Mouse (Mus musculus) spleen, adult 2 months (tissue): ENCODE data around the gene Tubg2. TPM values are rescaled to one million over a fixed set of nuclear protein-coding genes. Genes with fewer than 3 reads are reported as not detected.

Experiments
- DNase-seq, 2 experiments: peaks; one replicate each; pipeline versions ENCODE4 v3.0.0 to v3.0.0-alpha.2; 2012 to 2021; ENCODE audit warnings: low spot score in 2 of 2, low read depth in 1 of 2
- H3K27ac ChIP-seq: fragments of 200-500 bp; 2 replicates; pipeline ENCODE4 v1.5.1; 2012; ENCODE audit warnings: low read length, inconsistent platforms; ENCODE audit not compliant: insufficient read depth
- H3K27me3 ChIP-seq: fragments of 200-500 bp; 2 replicates; pipeline ENCODE4 v1.6.1; 2012; ENCODE audit warnings: mild to moderate bottlenecking, moderate library complexity, low read length, inconsistent platforms; ENCODE audit not compliant: control insufficient read depth, insufficient read depth
- H3K36me3 ChIP-seq: fragments of 200-500 bp; 2 replicates; pipeline ENCODE4 v1.6.1; 2012; ENCODE audit warnings: mild to moderate bottlenecking, low read length, inconsistent platforms; ENCODE audit not compliant: control insufficient read depth, insufficient read depth
- H3K4me1 ChIP-seq: fragments of 200-500 bp; 2 replicates; pipeline ENCODE4 v1.6.1; 2011; ENCODE audit warnings: inconsistent platforms; ENCODE audit not compliant: control insufficient read depth, insufficient read depth, insufficient read length
- H3K4me3 ChIP-seq: fragments of 200-500 bp; 2 replicates; pipeline ENCODE4 v1.5.1; 2011; ENCODE audit warnings: mild to moderate bottlenecking, inconsistent platforms; ENCODE audit not compliant: insufficient read depth, insufficient read length; ENCODE audit errors: extremely low read depth
- CTCF ChIP-seq: fragments of 200-500 bp; IDR thresholded peaks from 2 replicates; pipeline ENCODE4 v1.5.1; 2011; ENCODE audit warnings: mild to moderate bottlenecking, inconsistent platforms; ENCODE audit not compliant: insufficient read depth, insufficient read length, insufficient replicate concordance; ENCODE audit errors: extremely low read depth
- POLR2A ChIP-seq: fragments of 200-500 bp; IDR thresholded peaks from 2 replicates; pipeline ENCODE4 v1.6.1; 2011; ENCODE audit warnings: low read depth, low read length, inconsistent platforms
- WGBS: fragments of 180-500 bp; shearing (Covaris S2); methylation state at CpG from one replicate; pipeline ENCODE4 v1.1.7; 2018; 5-methylcytosine and 5-hydroxymethylcytosine counted together
- polyA plus RNA-seq: library from polyadenylated mRNA; depleted of rRNA; stranded (reverse); fragments of >200 nt; gene quantifications from 2 replicates; pipeline ENCODE4 v1.2.3, GENCODE M21; 2012

Tubg2 gene
- polyA plus RNA-seq, 1 experiment: 3.6 TPM

DNA sequence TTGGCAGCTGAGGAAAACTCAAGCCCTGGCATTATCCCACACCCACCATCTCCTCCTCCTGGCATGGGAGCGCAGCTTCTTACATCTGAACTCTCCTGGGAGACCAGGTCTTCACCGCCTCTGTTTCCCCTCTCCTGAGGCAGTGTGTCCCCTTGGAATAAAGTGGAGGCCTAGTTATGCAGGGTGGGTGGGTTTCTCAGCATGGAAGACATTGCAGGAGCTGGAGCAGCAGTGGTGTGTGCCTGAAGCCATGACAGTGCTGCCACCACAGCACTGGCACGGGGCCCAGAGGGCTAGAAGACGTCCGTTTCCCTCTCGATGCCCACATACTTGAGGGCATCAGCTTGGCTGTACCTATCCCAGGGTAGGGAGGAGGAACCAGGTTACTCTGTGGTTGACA, 36.9 kb downstream of the Tubg2 start:
- Histone ChIP-seq H3K27me3 (no peaks in the 10 kb centered on the region), H3K36me3 (peaks cover 7% of the 10 kb centered on the region), H3K4me1 (no peaks in the 10 kb centered on the region), H3K4me3 (no peak overlapping the region), H3K27ac (no peak overlapping the region)
- DNase-seq: no peak
- WGBS: 86% methylated on average over 6 of the region's 6 CpGs
- TF ChIP-seq CTCF (no peak), POLR2A (no peak)

DNA sequence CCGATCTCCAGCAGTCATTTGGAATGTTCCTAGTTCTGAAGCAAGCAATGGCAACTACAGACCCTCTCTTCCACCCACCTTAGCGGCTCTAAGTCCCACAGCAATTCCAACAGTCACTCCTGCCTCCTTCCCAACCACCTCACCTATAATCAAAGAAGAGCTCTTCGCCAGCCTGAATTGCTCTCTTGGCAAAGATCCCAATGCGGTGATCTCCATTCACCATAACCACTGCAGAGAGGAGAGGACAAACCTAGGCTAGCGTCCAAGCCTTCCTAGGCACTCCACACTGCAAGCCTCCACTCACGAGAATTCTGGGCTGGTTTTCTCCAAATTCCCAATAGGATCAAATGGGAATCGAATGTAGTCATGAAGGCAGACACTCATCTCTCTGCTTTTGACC, 37.4 kb downstream of the Tubg2 start:
- peaks cover 7% of the 10 kb centered on the region for H3K36me3 ChIP-seq

DNA sequence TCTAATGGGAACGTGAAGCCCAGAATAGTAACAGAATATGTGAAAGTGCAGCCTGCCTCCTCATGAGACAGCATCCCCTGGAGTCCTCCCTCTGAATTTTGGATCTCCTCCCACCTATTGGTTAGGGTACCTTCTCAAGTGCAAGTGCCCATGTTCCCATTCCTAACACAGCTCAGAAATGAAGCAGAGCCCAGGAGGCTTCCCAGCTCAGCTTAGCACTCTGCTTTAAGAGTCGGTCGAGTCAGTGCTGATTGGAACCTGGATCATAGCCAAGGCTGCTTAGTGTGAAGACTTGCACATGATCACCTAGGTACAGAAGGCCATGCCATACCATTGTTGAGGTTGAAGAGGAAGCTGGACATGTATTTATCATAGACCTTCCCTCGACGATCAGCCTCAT, 38.4 kb downstream of the Tubg2 start:
- no peak for TF ChIP-seq POLR2A
- TF ChIP-seq CTCF: no peak
- H3K36me3 ChIP-seq: peaks cover 14% of the 10 kb centered on the region

More for the DNA sequence above, 37.4 kb downstream of the Tubg2 start:
- Histone ChIP-seq H3K27ac (no peak overlapping the region), H3K4me1 (no peaks in the 10 kb centered on the region), H3K27me3 (no peaks in the 10 kb centered on the region), H3K4me3 (no peak overlapping the region)
- TF ChIP-seq POLR2A (no peak), CTCF (no peak)
- DNase-seq: no peak
- WGBS: 88% methylated on average over 7 of the region's 7 CpGs

DNA sequence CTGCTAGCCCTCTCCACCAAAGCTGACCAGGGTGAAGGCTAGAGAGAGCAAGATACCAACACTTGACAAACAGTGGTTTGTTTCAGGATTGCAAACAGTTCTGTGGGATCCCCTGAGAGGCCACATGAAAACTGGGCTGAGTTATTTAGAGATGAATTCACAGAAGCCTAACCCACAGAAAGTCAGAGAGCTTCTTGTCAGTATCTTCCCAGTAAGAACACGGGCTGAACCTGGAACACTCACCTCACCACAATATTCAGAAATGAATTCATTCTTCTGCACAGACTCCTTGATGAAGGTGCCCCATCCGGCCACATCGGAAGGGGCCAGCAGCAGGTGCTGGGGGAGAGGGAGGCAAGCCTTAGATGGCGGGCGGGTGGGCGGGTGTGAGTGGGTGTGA, 38.9 kb downstream of the Tubg2 start:
- Histone ChIP-seq H3K27me3 (no peaks in the 10 kb centered on the region), H3K36me3 (peaks cover 16% of the 10 kb centered on the region), H3K4me3 (no peak overlapping the region), H3K27ac (no peak overlapping the region), H3K4me1 (no peaks in the 10 kb centered on the region)
- TF ChIP-seq POLR2A (no peak), CTCF (no peak)
- WGBS: 74% methylated on average over 6 of the region's 6 CpGs
- no peak for DNase-seq

More for the DNA sequence above, 38.4 kb downstream of the Tubg2 start:
- no peaks in the 10 kb centered on the region for H3K4me1 ChIP-seq
- no peak overlapping the region for H3K4me3 ChIP-seq
- 69% methylated on average over 5 of the region's 5 CpGs for WGBS
- DNase-seq: no peak
- no peak overlapping the region for H3K27ac ChIP-seq
- H3K27me3 ChIP-seq: no peaks in the 10 kb centered on the region

DNA sequence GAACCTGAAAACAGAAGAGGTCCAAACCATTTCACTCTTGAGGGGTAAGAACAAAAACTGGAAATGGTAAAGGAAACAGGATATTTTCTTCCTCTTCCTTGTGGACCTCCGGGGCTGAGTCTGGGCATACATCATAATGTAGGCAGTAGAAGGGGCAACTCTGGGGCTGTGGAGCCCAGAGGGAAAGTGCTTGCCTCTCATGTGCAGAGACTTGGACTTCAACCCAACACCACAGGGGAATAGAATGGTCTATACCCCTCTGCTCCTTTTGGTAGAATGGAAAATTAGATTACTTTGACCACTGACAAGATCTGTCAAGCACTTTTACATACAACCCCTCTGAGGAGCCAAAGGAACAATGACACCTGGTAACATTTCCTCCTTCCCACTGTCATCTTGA, 39.4 kb downstream of the Tubg2 start:
- no peak for DNase-seq
- no peak for TF ChIP-seq CTCF
- 40% methylated on average over 1 of the region's 1 CpGs for WGBS
- Histone ChIP-seq H3K27me3 (no peaks in the 10 kb centered on the region), H3K27ac (no peak overlapping the region), H3K4me3 (no peak overlapping the region), H3K36me3 (peaks cover 19% of the 10 kb centered on the region), H3K4me1 (no peaks in the 10 kb centered on the region)

DNA sequence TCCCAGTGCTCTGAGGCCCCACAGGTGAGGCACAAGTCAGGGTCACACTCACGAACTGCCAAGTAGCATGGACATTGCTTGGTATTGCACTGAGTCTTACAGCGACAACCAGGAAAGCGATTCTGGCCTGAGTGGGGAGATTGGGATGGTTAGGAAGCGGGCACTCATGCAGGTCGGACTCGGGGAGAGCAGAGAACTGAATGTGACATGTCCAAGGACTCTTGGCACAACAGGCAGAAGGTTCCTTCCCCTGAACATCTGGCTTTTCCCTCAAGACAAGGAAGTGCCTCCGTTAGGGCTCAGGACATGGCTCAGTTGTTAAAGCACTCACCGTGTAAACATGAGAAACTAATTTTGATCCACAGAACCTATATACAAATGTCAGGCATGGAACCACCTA, 39.9 kb downstream of the Tubg2 start:
- no peaks in the 10 kb centered on the region for H3K4me1 ChIP-seq

DNA sequence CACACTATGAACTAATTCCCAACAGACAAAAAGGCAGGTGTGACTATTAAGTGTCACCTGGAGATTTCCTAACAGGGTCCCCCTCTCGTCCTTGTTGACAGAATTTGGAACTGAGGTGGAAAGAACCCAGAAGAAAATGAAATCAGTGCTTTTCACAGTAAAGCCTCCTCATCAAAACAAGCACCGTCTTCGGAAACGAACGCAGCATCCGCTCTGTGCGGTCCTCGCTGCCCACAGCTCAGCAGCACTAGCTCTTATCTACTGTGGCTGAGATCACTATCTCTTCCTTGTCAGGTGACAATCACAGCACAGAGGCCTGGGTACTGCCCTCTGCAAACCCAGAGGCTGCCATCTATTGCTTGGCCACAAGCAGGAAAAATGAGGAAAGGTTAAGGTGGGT, 40.5 kb downstream of the Tubg2 start:
- H3K27ac ChIP-seq: no peak overlapping the region
- H3K4me1 ChIP-seq: no peaks in the 10 kb centered on the region
- no peak for DNase-seq
- WGBS: 91% methylated on average over 8 of the region's 8 CpGs
- H3K36me3 ChIP-seq: peaks cover 23% of the 10 kb centered on the region
- no peak overlapping the region for H3K4me3 ChIP-seq
- TF ChIP-seq POLR2A: no peak
- TF ChIP-seq CTCF: no peak
- no peaks in the 10 kb centered on the region for H3K27me3 ChIP-seq

More for the DNA sequence above, 39.9 kb downstream of the Tubg2 start:
- Histone ChIP-seq H3K27ac (no peak overlapping the region), H3K27me3 (no peaks in the 10 kb centered on the region), H3K36me3 (peaks cover 22% of the 10 kb centered on the region), H3K4me3 (no peak overlapping the region)
- whole genome bisulfite sequencing: 78% methylated on average over 8 of the region's 8 CpGs
- TF ChIP-seq CTCF: no peak
- no peak for TF ChIP-seq POLR2A
- no peak for DNase-seq

DNA sequence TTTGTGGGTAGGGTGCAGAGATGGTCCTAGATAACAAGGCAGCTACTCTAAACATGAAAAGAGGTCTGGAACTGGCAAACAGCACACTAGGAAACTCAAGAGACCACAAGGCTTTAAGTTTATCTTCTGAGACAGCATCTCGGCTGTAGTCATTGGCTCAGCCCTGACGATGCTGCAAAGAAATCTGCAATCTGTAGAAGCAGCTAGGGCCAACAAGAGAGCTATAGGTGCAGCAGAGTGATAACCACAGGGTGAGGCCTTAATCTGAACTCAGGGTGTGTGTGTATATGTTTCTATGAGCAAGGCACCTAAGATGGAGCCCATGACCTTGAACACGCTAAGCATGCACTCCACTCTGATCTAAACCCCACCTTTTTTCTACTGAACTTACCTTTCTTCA, 43.8 kb downstream of the Tubg2 start:
- Histone ChIP-seq H3K27me3 (no peaks in the 10 kb centered on the region), H3K4me3 (no peak overlapping the region), H3K27ac (no peak overlapping the region), H3K4me1 (no peaks in the 10 kb centered on the region), H3K36me3 (peaks cover 35% of the 10 kb centered on the region)
- WGBS: 71% methylated on average over 3 of the region's 3 CpGs
- no peak for DNase-seq
- TF ChIP-seq POLR2A (no peak), CTCF (no peak)
